Mouse (Mus musculus): ENCODE data around the gene Akt3.

DNA sequence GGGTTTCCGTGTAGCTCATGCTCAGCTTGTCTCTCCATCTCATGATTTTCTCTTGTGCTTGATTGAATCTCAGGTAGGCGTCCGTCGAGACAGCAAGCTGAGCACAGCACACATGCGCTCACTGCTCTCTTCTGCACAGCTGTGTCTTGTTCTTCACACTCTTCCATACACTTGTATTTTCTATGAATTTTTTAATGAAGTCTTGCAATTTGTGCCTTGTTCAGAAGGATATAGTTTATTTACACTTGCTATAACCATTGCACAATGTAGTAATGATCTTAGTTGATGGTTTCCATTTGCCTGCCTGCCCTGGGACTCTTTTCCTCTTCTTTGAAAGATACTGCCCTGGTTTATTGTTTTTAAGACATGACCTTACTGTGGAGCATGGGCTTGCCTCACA is 19.4 kb upstream of the Akt3 start:
- TF ChIP-seq POLR2A (IDR thresholded peaks at IDR 0.05; ENCODE audit: borderline replicate concordance, control insufficient read depth, low read depth, low read length) (no peak), CTCF (IDR thresholded peaks at IDR 0.05; ENCODE audit: control insufficient read depth, insufficient read depth, low read length) (no peak)
